Mouse (Mus musculus): ENCODE results near the gene Magoh. TPM values are rescaled to one million over a fixed set of nuclear protein-coding genes. Genes with fewer than 3 reads are reported as not detected.

The Magoh gene
- total and polyA plus RNA-seq, 3 experiments, result 165 to 369 (median 217) TPM

DNA sequence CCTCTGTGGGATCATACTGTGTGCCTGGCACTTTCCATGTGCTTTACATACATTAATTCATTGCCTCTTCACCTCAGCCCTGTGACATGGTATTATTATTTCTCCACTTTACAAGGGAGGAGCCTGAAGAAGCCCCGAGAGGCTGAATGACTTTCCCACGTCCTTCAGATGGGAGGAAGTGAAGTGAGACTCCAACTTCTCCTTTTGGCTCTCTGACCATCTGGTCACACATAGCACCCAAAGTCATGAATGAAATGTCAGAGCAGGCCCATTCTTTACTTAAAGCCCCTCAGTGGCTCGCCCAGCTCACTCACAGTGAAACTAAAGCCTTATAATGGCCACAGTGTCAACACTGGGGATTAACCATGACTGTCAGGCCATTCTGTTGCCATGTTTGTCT is 55.7 kb downstream of the Magoh start:
- H3K9me3 ChIP-seq (replicated peaks; ENCODE audit: low read length), result no peaks in the 10 kb centered on the region
- H3K9ac ChIP-seq (ENCODE audit: insufficient read depth, low read depth), result no peak overlapping the region
- dilution Hi-C loops (cut with MboI; ENCODE audit: extremely low pct_ligation_motif_present, extremely low pct_unique_long_range_greater_than_20kb, low sequenced_read_pairs), result no loop called here
- no peak overlapping the region for H3K27ac ChIP-seq (ENCODE audit: insufficient read depth, low read depth)
- no peaks in the 10 kb centered on the region for H3K79me2 ChIP-seq (replicated peaks; ENCODE audit: control insufficient read depth, extremely low read depth, insufficient read depth, poor library complexity, severe bottlenecking)
- no peak overlapping the region for H3K4me3 ChIP-seq (replicated peaks in 1 of 3; ENCODE audit: low read depth in 2 of 3, low read length in 2 of 3, poor library complexity in 1 of 3)
- no peaks in the 10 kb centered on the region for H3K27me3 ChIP-seq (replicated peaks)
- H3K36me3 ChIP-seq (replicated peaks in 1 of 2; ENCODE audit: control insufficient read depth in 1 of 2, insufficient read depth in 1 of 2, low read length in 1 of 2), result no peaks in the 10 kb centered on the region
- peak; percentile 57 for DNase-seq (ENCODE audit: extremely low read depth)
- TF ChIP-seq USF2 (conservative IDR thresholded peaks at IDR 0.05; ENCODE audit: low read depth, low read length), result no peak
- TF ChIP-seq EP300 (IDR thresholded peaks at IDR 0.05; ENCODE audit: low read length), result 0 out of 2 replicates have a peak, but pooled peaks have one; percentile 26
- peaks cover 9 to 35% of the 10 kb centered on the region in 2 experiments for H3K4me1 ChIP-seq (ENCODE audit: control insufficient read depth in 1 of 2, insufficient read depth in 2 of 2)
- in situ Hi-C loops (cut with MboI; ENCODE audit: low pct_ligation_motif_present, low pct_unique_long_range_greater_than_20kb, low sequenced_read_pairs), result no loop called here
- H3K4me2 ChIP-seq (ENCODE audit: insufficient read depth, low read depth, poor library complexity, severe bottlenecking), result no peak overlapping the region

Other genes with a start within 250 kb of the Magoh start
- not detected in 2 replicates for gene Dmrtb1, start 195.5 kb upstream of the Magoh start, total RNA-seq (2012; rRNA removed)
- gene Dmrtb1, start 195.5 kb upstream of the Magoh start, total RNA-seq (2014; rRNA removed), result not detected in 2 replicates
- gene Dmrtb1, start 195.5 kb upstream of the Magoh start, polyA plus RNA-seq (2012; ENCODE audit: insufficient read length, low read depth), result not detected in 2 replicates
- 12.8 and 14.2 TPM in 2 replicates for gene Lrp8, start 77.5 kb upstream of the Magoh start, total RNA-seq (2012; rRNA removed)
- 5.0 and 6.4 TPM in 2 replicates for gene Lrp8, start 77.5 kb upstream of the Magoh start, total RNA-seq (2014; rRNA removed)
- 21.1 and 25.2 TPM in 2 replicates for gene Lrp8, start 77.5 kb upstream of the Magoh start, polyA plus RNA-seq (2012; ENCODE audit: insufficient read length, low read depth)
- 43.8 and 51.4 TPM in 2 replicates for gene 0610037L13Rik, start 10.1 kb downstream of the Magoh start, total RNA-seq (2012; rRNA removed)
- gene 0610037L13Rik, start 10.1 kb downstream of the Magoh start, total RNA-seq (2014; rRNA removed), result 54.3 and 70.8 TPM in 2 replicates
- 40.7 and 46.1 TPM in 2 replicates for gene 0610037L13Rik, start 10.1 kb downstream of the Magoh start, polyA plus RNA-seq (2012; ENCODE audit: insufficient read length, low read depth)
- 10.9 and 14.1 TPM in 2 replicates for gene Cpt2, start 43.9 kb downstream of the Magoh start, total RNA-seq (2012; rRNA removed)
- 10.8 and 15.2 TPM in 2 replicates for gene Cpt2, start 43.9 kb downstream of the Magoh start, total RNA-seq (2014; rRNA removed)
- gene Cpt2, start 43.9 kb downstream of the Magoh start, polyA plus RNA-seq (2012; ENCODE audit: insufficient read length, low read depth), result 12.3 and 13.5 TPM in 2 replicates
- not detected in 2 replicates for gene Slc1a7, start 88.6 kb downstream of the Magoh start, total RNA-seq (2012; rRNA removed)
- gene Slc1a7, start 88.6 kb downstream of the Magoh start, total RNA-seq (2014; rRNA removed), result not detected in 2 replicates
- not detected in 2 replicates for gene Slc1a7, start 88.6 kb downstream of the Magoh start, polyA plus RNA-seq (2012; ENCODE audit: insufficient read length, low read depth)
- 0.04 TPM in 2 replicates for gene Podn, start 216.7 kb downstream of the Magoh start, total RNA-seq (2012; rRNA removed)
- gene Podn, start 216.7 kb downstream of the Magoh start, total RNA-seq (2014; rRNA removed), result not detected in 2 replicates
- not detected in 2 replicates for gene Podn, start 216.7 kb downstream of the Magoh start, polyA plus RNA-seq (2012; ENCODE audit: insufficient read length, low read depth)